Mouse (Mus musculus) c-Kit-positive CD71-positive TER-119-positive erythroid progenitor cells, embryonic 14.5 days (primary cell): ENCODE results near the gene Henmt1.

Experiments used
- DNase-seq: peaks from one replicate; pipeline ENCODE4 v3.0.0-alpha.2; 2013; ENCODE audit warnings: low spot score

Henmt1 gene

DNA sequence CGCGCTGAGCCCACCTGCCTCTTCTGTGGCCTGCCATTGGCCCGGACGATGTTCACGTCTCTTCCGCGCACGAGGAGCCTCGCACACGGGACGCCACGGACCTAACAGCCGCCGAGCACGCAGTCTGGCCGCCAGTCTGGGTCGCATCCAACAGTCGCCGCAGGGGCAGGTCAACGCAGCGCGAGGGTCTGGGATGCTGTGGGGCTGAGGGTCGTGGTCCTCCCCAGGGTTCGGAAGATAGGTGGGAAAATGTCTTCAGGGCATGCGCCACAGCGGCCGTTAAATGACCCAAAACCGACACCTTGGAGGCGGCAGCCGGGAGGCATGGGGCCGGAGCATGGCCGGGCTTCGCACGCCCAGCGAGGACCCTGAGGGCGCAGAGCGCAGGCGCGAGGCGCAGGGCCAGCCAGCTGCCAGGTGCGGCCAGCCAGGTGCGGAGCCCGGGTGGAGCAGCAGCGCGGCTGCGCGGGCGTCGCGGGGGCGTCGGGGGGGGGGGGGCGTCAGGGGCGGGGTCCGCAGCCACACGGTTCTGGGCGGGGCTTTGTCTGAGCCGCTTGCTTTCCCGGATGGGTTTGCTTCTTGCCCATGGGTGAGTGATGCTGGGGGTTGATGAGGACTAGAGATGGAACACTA lies 444 bp downstream of the Henmt1 start, which contains the start of gene Gm9857:
TSS of gene Gm9857 (minus strand) at position 445 of the 633 bp plus-strand sequence.
- DNase-seq: no peak

DNA sequence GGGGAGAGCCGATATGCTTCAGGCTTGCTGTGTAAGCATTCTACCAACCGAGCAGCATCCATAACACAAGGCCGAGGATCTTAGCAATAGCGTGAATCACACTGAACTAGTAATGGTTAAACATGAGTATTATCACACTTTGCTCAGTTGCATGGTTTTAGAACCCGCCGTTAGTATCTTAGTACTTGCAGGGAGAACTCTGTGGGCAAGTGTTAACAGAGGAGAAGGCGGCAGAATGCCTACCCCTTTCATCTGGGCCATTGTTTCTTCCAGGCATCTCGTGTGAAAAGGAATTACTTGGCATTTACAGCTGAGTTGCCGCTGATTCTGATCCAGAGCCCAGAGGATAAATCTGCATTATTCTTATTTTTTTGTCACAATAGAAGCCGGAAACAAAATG lies 1.3 kb downstream of the Henmt1 start:
- DNase-seq: no peak

DNA sequence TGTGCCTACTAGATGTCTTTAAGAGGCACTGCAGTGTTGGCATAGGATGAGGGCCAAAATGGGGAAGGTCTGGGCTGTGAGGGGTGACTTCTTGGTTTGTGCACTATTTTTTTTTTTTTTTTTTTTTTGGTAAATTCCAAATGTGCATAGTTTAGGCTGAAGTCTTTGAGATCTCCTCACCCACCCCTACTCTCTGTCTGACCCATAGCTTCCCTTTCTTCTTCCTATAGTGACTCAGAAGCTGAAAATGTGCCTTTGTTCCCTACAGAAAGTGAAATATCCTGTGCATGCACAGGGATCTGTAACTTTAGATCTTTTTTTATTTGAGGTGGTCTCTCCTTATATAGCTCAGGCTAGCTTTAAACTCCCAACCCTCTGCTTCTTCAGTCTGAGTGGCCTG lies 18.3 kb downstream of the Henmt1 start:
- no peak for DNase-seq

DNA sequence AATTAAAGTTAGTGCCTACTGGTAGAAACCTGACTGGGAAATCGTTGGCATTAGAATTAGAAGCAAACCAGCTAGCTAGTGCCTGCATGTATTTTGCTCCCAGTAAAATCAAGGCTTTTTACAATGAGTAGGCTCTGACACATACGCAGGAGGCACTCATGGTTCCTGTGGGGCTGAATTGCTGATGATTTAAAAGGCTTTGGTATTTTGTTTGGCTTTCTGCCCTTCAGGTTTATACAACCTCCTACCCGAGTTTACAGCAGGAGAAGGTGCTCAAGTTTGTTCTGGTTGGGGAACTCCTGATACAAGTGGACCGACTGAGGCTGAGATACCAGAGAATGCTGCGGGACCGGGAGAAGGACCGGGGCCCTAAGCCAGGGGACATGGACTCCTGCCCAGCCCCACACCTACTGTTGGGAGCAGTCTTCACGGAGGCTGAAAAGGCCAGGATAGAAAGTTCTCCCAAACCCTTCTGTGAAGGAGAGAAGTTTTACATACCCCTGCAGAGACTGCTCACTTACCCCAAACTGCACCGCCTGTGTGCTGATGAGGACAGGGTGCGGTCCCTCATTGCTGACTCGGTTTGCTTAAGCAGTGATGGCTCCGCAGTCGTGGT lies 20.1 kb downstream of the Henmt1 start:
- DNase-seq: no peak

DNA sequence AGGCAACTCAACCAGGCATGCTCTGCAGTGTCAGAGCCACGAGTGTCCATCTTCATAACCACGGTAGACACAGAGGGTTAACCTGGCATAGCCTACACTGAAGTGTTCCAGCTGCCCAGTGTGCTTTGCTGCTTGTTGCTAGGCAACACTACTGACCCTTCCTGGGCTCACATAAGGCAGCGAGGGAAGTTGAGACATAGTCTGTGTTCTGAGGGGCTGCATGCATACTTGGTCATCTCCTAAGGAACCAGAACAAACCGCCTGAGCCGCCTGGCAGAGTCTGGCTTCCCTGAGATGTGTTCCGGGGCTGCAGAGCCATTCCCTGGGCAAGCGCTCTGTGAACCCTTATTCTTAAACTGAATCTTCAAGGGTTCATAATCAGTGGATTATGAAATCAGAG lies 21.6 kb downstream of the Henmt1 start:
- DNase-seq: no peak

- no peak for DNase-seq
Measured at GRCm38 (mm10) chr3:108961655-108962054, 22.0 kb downstream of the Henmt1 start.

DNA sequence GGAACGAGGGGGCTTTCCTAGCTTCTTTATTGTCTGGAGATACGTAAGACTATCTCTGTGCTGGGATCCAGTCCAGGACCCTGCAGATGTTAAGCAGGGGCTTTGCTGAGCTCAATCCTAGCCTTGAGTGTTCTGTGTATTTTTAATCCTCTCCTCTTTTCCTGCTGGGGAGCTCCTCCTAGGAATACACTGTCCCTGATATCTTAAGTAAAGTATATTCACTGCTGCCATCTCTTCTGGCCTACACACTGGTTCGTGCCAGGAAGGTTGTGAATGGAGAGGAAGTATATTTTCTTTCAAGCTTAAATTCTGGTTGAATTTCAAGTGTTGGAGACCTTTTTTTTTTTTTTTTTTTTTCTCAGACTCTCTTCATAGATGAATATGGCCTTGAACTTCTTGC lies 23.6 kb downstream of the Henmt1 start:
- DNase-seq: no peak

GRCm38 (mm10) chr3:108963776-108964175 lies 24.1 kb downstream of the Henmt1 start:
- no peak for DNase-seq

DNA sequence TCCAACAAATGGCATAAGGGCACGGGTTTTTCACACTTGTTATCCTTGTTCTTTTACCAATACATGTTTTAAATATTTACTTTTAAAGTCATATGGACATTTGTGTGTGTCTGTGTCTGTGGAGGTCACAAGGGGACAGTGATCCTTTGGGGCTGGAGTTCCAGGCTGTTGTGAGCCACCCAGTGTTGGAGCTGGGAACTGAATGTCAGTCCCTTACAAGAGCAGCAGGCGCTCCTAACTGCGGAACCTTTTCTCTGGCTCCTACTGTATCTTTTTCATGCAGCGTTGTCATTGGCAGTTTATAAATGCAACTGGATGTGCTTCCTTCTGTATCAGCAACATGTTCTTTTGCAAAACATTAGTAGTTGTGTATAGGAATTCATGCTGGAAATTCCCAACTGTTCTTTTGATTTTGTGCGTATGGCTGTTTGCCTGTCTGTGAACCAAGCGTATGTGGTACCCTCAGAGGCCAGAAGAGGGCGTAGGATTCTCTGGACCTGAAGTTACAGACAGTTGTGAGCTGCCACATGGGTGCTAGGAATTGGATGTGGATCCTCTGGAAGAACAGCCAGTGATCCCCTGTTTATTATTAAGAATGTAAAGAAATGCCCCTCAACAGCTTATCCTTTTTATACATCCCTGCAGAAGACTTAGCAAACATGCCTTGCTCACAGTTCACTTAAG lies 24.8 kb downstream of the Henmt1 start:
- no peak for DNase-seq

- DNase-seq: no peak
Measured at GRCm38 (mm10) chr3:108966051-108966450, 26.4 kb downstream of the Henmt1 start.

GRCm38 (mm10) chr3:108973980-108974660 lies 34.4 kb downstream of the Henmt1 start:
- no peak for DNase-seq

- no peak for DNase-seq
Measured at GRCm38 (mm10) chr3:108974920-108975485, 35.3 kb downstream of the Henmt1 start.

- peak; percentile 40 for DNase-seq
Measured at GRCm38 (mm10) chr3:108977340-108978030, 37.8 kb downstream of the Henmt1 start.

GRCm38 (mm10) chr3:108981946-108982345 lies 42.3 kb downstream of the Henmt1 start:
- no peak for DNase-seq

GRCm38 (mm10) chr3:108983989-108984388 lies 44.3 kb downstream of the Henmt1 start:
- peak; percentile 34 for DNase-seq

- DNase-seq: no peak
Measured at GRCm38 (mm10) chr3:108986534-108986933, 46.9 kb downstream of the Henmt1 start.

- DNase-seq: no peak
Measured at GRCm38 (mm10) chr3:108987009-108987659, 47.5 kb downstream of the Henmt1 start.

DNA sequence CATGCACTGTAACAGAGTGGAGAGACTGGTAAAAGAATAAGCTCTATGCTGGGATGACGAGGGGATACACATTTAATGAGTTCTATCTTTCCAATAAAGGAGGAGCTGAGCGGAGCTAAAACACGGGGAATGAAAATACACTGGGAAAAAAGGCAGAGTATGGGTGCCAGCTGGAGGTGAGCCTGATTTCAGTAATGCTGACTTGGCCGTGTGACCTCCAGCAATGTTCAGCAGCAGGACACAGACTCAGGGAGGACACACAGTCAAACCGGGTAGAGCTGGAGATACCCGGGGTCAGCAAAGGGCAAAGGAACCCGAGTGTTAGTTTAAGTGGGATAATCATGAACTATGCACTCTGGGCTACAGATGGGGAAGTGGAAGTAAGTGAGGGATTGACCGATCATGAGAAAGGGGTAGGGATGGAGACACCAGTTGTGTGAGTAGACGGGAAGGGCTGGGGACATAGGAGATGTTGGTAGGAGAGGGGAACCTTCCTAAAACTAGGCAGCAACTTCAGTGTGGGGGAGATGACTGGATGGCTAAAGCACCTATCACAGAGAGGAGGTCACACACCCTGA lies 50.4 kb downstream of the Henmt1 start:
- DNase-seq: no peak

DNA sequence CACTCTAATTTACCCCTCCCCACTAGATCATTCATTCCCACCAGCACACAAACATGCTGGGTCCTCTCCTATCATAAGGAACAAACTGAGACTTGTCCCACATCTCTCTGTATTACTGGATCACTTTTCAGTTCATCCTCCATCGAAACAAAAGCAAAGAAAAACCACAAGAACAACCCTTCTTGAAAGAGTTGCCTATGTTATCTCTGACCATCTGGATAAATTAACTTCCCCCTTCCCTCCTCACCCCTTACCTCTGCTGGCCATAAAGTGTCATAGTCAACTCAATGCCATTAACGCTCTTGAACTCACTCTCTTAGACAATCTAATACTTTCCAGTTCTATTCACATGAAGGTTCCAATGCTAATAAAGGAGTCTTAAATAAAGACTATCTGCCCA lies 54.8 kb downstream of the Henmt1 start:
- DNase-seq: no peak

- no peak for DNase-seq
Measured at GRCm38 (mm10) chr3:108995379-108995778, 55.7 kb downstream of the Henmt1 start.

GRCm38 (mm10) chr3:108997284-108997683 lies 57.6 kb downstream of the Henmt1 start:
- DNase-seq: no peak
